Mouse (Mus musculus) erythroblast, embryonic 14.5 days (primary cell): ENCODE measurements around the gene Pde10a.

Source experiments
- GATA1 ChIP-seq: IDR thresholded peaks from 2 replicates; pipeline ENCODE4 v1.6.1; 2012; ENCODE audit warnings: low read length, inconsistent platforms, mixed read lengths
- TAL1 ChIP-seq: IDR thresholded peaks from 3 replicates; pipeline ENCODE4 v1.6.1; 2012; ENCODE audit warnings: low read length, inconsistent platforms, mixed read lengths

DNA sequence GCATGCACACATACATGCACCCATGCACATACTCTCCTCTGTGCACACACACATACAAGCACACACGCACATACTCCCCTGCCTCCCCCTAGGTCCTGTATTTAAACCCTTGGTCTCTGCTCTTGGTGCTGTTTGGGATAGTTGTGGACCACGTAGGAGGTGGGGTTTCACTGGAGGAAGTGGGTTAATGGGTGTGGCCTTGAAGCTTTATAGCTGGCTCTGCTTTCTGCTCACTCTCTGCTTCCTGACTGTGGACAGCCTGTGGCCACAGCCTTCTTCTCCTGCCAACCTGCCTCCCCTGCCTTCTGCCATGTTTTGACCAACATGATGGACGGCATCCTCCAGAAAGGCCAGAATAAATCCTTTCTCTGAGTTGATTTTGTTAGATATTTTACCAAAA, 81.5 kb downstream of the Pde10a start:
- TF ChIP-seq GATA1, result no peak
- no peak for TF ChIP-seq TAL1
